Mouse (Mus musculus): ENCODE measurements around the gene Hoxc11. TPM values are rescaled to one million over a fixed set of nuclear protein-coding genes. Genes with fewer than 3 reads are reported as not detected.

Gene Hoxc11
- polyA plus RNA-seq, 1 experiment, result 1.2 TPM

- H3K4me3 ChIP-seq (ENCODE audit: insufficient read depth, low read length), result no peak overlapping the region
- H3K27ac ChIP-seq (ENCODE audit: insufficient read depth, low read length), result no peak overlapping the region
- TF ChIP-seq POLR2A (IDR thresholded peaks at IDR 0.05; ENCODE audit: low read depth, low read length), result no peak
- no peak for TF ChIP-seq CTCF (IDR thresholded peaks at IDR 0.05; ENCODE audit: borderline replicate concordance, insufficient read depth, low read length)
Observed at GRCm38 (mm10) chr15:102970740-102971139, 16.5 kb downstream of the Hoxc11 start.

GRCm38 (mm10) chr15:102972254-102972653 lies 18.0 kb downstream of the Hoxc11 start:
- Histone ChIP-seq H3K27ac (ENCODE audit: insufficient read depth, low read length) (peak overlapping the region; percentile 36), H3K4me3 (ENCODE audit: insufficient read depth, low read length) (peak overlapping the region; percentile 40), H3K4me1 (ENCODE audit: control insufficient read depth, insufficient read depth, low read length) (no peaks in the 10 kb centered on the region)
- TF ChIP-seq CTCF (IDR thresholded peaks at IDR 0.05; ENCODE audit: borderline replicate concordance, insufficient read depth, low read length) (no peak), POLR2A (IDR thresholded peaks at IDR 0.05; ENCODE audit: low read depth, low read length) (no peak)

More at GRCm38 (mm10) chr15:102970740-102971139, 16.5 kb downstream of the Hoxc11 start:
- H3K4me1 ChIP-seq (ENCODE audit: control insufficient read depth, insufficient read depth, low read length), result no peaks in the 10 kb centered on the region

- no peaks in the 10 kb centered on the region for H3K4me1 ChIP-seq (ENCODE audit: control insufficient read depth, insufficient read depth, low read length)
- peak overlapping the region; percentile 40 for H3K4me3 ChIP-seq (ENCODE audit: insufficient read depth, low read length)
- no peak for TF ChIP-seq CTCF (IDR thresholded peaks at IDR 0.05; ENCODE audit: borderline replicate concordance, insufficient read depth, low read length)
- no peak for TF ChIP-seq POLR2A (IDR thresholded peaks at IDR 0.05; ENCODE audit: low read depth, low read length)
- H3K27ac ChIP-seq (ENCODE audit: insufficient read depth, low read length), result peak overlapping the region; percentile 36
Observed at GRCm38 (mm10) chr15:102972753-102973152, 18.5 kb downstream of the Hoxc11 start.

GRCm38 (mm10) chr15:102975034-102975433 lies 20.8 kb downstream of the Hoxc11 start:
- H3K4me3 ChIP-seq (ENCODE audit: insufficient read depth, low read length), result no peak overlapping the region
- TF ChIP-seq POLR2A (IDR thresholded peaks at IDR 0.05; ENCODE audit: low read depth, low read length) (no peak), CTCF (IDR thresholded peaks at IDR 0.05; ENCODE audit: borderline replicate concordance, insufficient read depth, low read length) (no peak)
- H3K27ac ChIP-seq (ENCODE audit: insufficient read depth, low read length), result no peak overlapping the region
- no peaks in the 10 kb centered on the region for H3K4me1 ChIP-seq (ENCODE audit: control insufficient read depth, insufficient read depth, low read length)

GRCm38 (mm10) chr15:102975688-102976111 lies 21.5 kb downstream of the Hoxc11 start:
- Histone ChIP-seq H3K4me1 (ENCODE audit: control insufficient read depth, insufficient read depth, low read length) (no peaks in the 10 kb centered on the region), H3K4me3 (ENCODE audit: insufficient read depth, low read length) (peak overlapping the region; percentile 8), H3K27ac (ENCODE audit: insufficient read depth, low read length) (peak overlapping the region; percentile 3; the same call in 1 of the 2 replicates)
- TF ChIP-seq POLR2A (IDR thresholded peaks at IDR 0.05; ENCODE audit: low read depth, low read length) (no peak), CTCF (IDR thresholded peaks at IDR 0.05; ENCODE audit: borderline replicate concordance, insufficient read depth, low read length) (no peak)

GRCm38 (mm10) chr15:102976171-102976570 lies 21.9 kb downstream of the Hoxc11 start, which contains the start of gene Hoxc9:
TSS of gene Hoxc9 (plus strand) at chr15:102976439.
- peak within 1 kb of the TSS; percentile 31 for H3K27ac ChIP-seq (ENCODE audit: insufficient read depth, low read length)
- H3K4me1 ChIP-seq (ENCODE audit: control insufficient read depth, insufficient read depth, low read length), result no peaks in the 10 kb centered on the region
- TF ChIP-seq CTCF (IDR thresholded peaks at IDR 0.05; ENCODE audit: borderline replicate concordance, insufficient read depth, low read length) (no peak), POLR2A (IDR thresholded peaks at IDR 0.05; ENCODE audit: low read depth, low read length) (no peak)
- peak within 1 kb of the TSS; percentile 43 for H3K4me3 ChIP-seq (ENCODE audit: insufficient read depth, low read length)

GRCm38 (mm10) chr15:102976631-102977422 lies 22.6 kb downstream of the Hoxc11 start:
- Histone ChIP-seq H3K4me1 (ENCODE audit: control insufficient read depth, insufficient read depth, low read length) (no peaks in the 10 kb centered on the region), H3K27ac (ENCODE audit: insufficient read depth, low read length) (peak overlapping the region; percentile 31; the same call in 1 of the 2 replicates), H3K4me3 (ENCODE audit: insufficient read depth, low read length) (peak overlapping the region; percentile 43)
- TF ChIP-seq CTCF (IDR thresholded peaks at IDR 0.05; ENCODE audit: borderline replicate concordance, insufficient read depth, low read length) (no peak), POLR2A (IDR thresholded peaks at IDR 0.05; ENCODE audit: low read depth, low read length) (no peak)

- H3K27ac ChIP-seq (ENCODE audit: insufficient read depth, low read length), result peak overlapping the region; percentile 44
- no peaks in the 10 kb centered on the region for H3K4me1 ChIP-seq (ENCODE audit: control insufficient read depth, insufficient read depth, low read length)
- TF ChIP-seq CTCF (IDR thresholded peaks at IDR 0.05; ENCODE audit: borderline replicate concordance, insufficient read depth, low read length) (no peak), POLR2A (IDR thresholded peaks at IDR 0.05; ENCODE audit: low read depth, low read length) (no peak)
- H3K4me3 ChIP-seq (ENCODE audit: insufficient read depth, low read length), result peak overlapping the region; percentile 43
Observed at GRCm38 (mm10) chr15:102977423-102977974, 23.3 kb downstream of the Hoxc11 start.

- H3K27ac ChIP-seq (ENCODE audit: insufficient read depth, low read length), result peak overlapping the region; percentile 23
- TF ChIP-seq POLR2A (IDR thresholded peaks at IDR 0.05; ENCODE audit: low read depth, low read length), result no peak
- no peak for TF ChIP-seq CTCF (IDR thresholded peaks at IDR 0.05; ENCODE audit: borderline replicate concordance, insufficient read depth, low read length)
- peak overlapping the region; percentile 4; the same call in 1 of the 2 replicates for H3K4me3 ChIP-seq (ENCODE audit: insufficient read depth, low read length)
- H3K4me1 ChIP-seq (ENCODE audit: control insufficient read depth, insufficient read depth, low read length), result no peaks in the 10 kb centered on the region
Observed at GRCm38 (mm10) chr15:102978615-102979515, 24.6 kb downstream of the Hoxc11 start.

All from embryonic fibroblast, embryonic 13.5 days (primary cell).